Mouse (Mus musculus) adrenal gland, postnatal 0 days (tissue): ENCODE data around the gene Dhx16. TPM values are rescaled to one million over a fixed set of nuclear protein-coding genes. Genes with fewer than 3 reads are reported as not detected.

Experiments used
- microRNA-seq: library from miRNA; unstranded; fragments of <30 nt; microRNA quantifications from one replicate; pipeline ENCODE4, GENCODE M21; 2016; ENCODE audit warnings: borderline replicate concordance; ENCODE audit not compliant: insufficient number of aligned reads
- polyA plus RNA-seq: library from polyadenylated mRNA; unstranded; fragments of >200 nt; fragmentation: Nextera tagmentation; extraction: Ambion mirVana; gene quantifications from 2 replicates; pipeline ENCODE4 v1.2.1, GENCODE M21; 2015

Dhx16 gene
- 16.3 and 22.6 TPM in 2 replicates for polyA plus RNA-seq

DNA sequence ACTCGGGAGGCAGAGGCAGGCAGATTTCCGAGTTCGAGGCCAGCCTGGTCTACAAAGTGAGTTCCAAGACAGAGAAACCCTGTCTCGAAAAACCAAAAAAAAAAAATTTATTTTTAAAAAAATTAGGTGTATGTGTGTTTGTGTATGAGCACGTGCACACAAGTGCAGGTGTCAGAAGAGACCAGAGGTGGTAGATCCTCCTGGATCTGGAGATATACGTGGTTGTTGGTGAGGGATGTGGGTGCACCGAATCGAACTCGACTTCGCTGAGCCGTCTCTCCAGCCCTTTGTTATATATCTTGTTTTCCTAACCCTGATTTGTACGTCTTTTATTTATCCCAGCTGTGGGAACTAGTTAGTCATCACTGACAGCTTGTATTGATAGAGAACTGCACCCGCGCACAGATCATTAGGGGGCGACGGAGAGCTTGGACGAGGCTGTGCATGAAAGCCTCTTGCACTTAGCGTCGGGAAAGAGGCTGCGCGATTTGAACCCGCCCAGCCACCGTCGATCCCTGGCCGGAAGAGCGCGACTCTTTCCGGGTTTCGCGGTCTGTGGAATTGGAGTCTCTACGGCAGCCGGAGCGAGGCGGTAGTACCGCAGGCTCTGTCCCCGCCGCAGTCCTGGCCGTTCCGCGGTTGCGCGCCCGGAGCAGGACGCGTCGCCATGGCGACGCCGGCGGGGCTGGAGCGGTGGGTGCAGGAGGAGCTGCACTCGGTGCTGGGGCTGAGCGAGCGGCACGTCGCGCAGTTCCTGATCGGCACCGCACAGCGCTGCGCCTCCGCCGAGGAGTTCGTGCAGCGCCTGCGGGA, at the start of gene Dhx16:
Gene Dhx16 (plus strand): TSS at position 575 of the 813 bp plus-strand sequence.

DNA sequence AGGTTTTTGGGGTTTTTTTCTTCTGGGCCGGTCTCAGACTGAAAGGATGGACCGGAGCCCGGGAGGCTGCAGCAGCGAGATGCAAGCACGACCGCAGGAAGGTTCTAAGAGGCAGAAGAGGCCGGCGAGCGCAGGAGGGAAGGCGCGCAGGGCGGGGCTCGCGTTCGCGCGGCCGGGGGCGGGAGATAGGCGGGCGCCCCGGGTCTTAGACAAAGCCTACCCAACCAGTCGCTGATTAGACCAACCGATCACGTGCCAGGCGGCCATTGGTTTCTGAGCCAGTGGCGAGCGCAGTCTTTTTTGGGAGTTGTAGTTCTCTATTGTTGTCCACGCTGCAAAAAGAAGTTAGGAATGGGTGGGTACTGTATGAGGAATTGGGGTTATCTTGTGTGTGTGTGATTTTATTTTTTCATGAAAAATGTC, 41.5 kb upstream of the Dhx16 start, which contains the start of gene Tubb5:
Gene Tubb5 (minus strand): TSS at position 185 of the 423 bp plus-strand sequence.

DNA sequence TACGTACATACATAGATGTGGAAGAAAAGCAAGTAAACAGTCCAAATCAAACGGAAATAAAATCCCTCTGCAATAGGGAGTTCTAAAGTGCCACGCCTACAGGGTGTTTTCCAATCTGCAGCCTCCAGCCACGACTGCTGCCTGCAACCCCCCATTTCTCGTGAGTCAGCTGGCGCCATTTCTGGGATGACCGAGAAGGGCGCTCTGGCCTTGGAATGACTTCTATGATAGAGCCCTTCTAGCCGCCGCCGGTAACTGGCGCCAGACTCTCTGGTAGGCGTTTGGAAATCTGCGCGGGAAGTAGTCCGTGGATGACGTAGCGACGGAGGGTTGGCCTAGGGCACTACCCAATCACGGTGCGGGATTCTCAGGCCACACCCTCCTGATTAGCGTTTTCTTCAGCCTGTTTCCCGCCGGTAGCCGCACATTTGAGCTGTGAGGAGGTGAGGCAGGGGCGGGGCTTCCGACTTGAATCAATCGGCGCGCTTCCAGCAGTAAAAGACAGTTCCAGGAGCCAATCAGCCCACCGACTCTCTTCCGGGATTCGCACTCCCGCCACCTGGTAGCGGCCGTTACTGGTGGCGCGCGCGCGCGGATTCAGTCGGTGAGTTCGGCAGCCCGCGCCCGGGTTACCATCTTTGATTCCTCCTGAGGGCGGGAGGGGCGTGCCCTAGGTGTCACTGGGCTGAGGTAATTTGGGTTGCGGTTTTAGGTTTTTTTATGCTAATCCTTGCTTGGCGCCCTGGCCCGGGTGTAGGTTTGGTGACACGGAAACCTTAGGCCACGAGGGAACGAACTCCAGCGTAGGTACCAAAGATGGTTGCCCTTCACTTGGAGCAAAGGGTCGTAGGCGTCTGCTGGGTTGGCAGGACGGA, 38.3 kb upstream of the Dhx16 start, which contains the start of gene Mdc1:
Gene Mdc1 (plus strand): TSS at position 440 of the 875 bp plus-strand sequence.

DNA sequence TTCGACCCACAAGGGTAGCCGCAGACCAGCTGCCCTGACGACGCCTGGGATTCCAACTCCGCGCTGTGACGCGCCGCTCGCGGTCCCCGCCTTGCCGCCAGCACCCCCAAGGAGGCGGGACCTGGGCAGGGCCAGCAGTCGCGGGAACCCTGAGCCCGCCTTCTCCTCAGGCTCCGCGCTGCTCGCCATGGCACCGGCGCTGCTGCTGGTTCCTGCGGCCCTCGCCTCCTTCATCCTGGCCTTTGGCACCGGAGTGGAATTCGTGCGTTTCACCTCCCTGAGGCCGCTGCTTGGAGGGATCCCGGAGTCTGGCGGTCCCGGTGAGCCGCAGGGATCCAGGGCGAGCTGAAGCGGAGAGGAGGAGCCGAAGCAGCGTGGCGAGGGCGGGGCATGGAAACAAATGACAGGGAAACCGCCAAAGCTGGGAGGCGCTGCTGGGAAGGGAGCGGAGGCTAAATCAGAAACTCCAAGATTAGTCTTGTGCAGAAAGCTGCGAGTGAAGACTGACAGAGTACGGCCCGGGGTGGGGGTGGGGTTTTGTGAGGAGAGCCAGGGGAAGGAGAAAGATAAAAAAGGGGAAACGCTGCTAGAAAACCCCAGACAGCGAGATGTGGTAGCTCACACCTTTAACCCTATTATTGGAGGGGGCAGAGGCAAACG, 18.3 kb upstream of the Dhx16 start, which contains the start of gene Nrm:
Gene Nrm (plus strand): TSS at position 121 of the 660 bp plus-strand sequence.

DNA sequence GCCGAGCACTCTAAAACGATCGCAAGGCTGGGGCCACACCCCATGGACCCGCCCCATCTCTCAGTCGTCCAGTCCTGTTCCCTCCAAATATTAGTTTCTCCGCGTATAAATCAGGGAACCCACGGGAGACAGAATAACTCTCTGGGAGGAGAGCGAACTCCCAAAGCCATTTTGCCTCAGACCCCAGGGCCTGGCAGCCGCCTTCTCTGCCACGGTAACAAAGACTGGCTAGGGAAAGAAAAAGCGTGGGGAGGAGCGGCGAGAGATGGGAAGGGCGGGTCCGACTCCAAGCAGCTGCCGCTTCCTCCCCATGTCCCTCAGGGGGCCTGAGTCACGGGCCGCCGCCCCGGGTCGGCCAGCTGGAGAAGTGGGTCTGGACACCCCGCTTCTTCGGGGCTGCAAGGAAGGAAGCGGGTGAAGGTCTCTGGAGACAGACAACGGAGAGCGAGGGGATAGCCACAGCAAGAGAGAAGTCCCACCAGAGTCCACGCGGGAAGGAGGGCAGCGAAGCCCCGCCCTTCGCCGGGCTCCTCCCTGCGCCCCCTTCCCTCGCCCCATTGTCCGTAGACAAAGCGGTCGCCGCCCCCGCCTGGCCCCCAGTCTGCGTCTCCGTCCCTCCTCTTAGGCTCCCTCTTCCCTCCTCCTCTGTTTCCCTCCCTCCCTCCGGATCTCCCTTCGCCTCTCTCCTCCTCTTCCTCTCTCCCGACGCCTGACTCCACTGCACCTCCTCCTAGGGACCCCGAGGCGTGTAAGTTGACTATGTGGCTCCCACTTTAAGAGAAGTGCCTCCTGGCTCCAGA, 13.9 kb upstream of the Dhx16 start, which contains the start of gene Ppp1r18:
Gene Ppp1r18 (plus strand): TSS at position 113 of the 800 bp plus-strand sequence.

GRCm38 (mm10) chr17:35896781-35897643, 17.4 kb downstream of the Dhx16 start, which contains the start of gene 2310061I04Rik:
2310061I04Rik (minus strand) TSS chr17:35897431.

DNA sequence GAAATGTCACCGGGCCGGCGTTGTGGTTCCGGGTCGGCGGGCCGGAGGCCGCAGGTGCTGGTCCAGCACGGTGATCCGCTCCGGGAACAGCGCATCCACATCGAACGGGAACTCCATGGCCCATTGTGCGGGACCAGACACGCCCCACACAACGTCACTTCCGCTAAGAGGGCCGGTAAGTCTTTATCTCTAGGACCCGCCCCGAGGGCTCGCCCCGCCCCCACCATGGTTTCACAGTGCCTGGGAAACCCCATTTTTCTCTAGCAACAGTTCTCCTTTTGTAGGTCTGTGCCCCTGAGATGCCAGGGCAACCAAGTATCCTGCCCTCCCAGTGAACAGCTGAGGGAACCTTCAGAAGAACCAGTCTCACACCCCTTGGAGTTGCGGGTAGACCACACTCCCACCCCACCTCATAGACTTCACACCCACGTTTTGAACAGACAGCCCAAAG, 30.3 kb downstream of the Dhx16 start, which contains the start of gene Atat1:
Gene Atat1 (minus strand): TSS at position 157 of the 451 bp plus-strand sequence.

GRCm38 (mm10) chr17:35916297-35917142, 36.9 kb downstream of the Dhx16 start, which contains the start of the genes Mrps18b and Ppp1r10:
Mrps18b (minus strand) TSS chr17:35916389.
Ppp1r10 (plus strand) TSS chr17:35916434.

Small RNA genes within 50 kb of the gene (microRNA-seq; reads per million reads assigned to microRNA genes)
- gene Gm28033 (not detected), gene Mir1894 (not detected)

Other genes starting within 250 kb of the Dhx16 start
- 0.30 and 2.9 TPM in 2 replicates for gene Mucl3, start 236.1 kb upstream of the Dhx16 start, polyA plus RNA-seq
- 6.7 and 11.2 TPM in 2 replicates for gene Vars2, start 212.2 kb upstream of the Dhx16 start, polyA plus RNA-seq
- gene Gtf2h4, start 206.1 kb upstream of the Dhx16 start, polyA plus RNA-seq: 18.4 and 28.4 TPM in 2 replicates
- 34.6 and 39.0 TPM in 2 replicates for gene Ddr1, start 175.2 kb upstream of the Dhx16 start, polyA plus RNA-seq
- gene Ier3, start 58.1 kb upstream of the Dhx16 start, polyA plus RNA-seq: 22.9 and 31.0 TPM in 2 replicates
- 82.1 and 88.2 TPM in 2 replicates for gene Flot1, start 56.6 kb upstream of the Dhx16 start, polyA plus RNA-seq
- 314 and 519 TPM in 2 replicates for gene Tubb5, start 41.5 kb upstream of the Dhx16 start, polyA plus RNA-seq
- 3.0 and 4.6 TPM in 2 replicates for gene Mdc1, start 38.3 kb upstream of the Dhx16 start, polyA plus RNA-seq
- gene Nrm, start 18.5 kb upstream of the Dhx16 start, polyA plus RNA-seq: 19.3 and 27.9 TPM in 2 replicates
- gene Ppp1r18, start 14.2 kb upstream of the Dhx16 start, polyA plus RNA-seq: 22.2 and 26.9 TPM in 2 replicates
- gene 2310061I04Rik, start 17.6 kb downstream of the Dhx16 start, polyA plus RNA-seq: 13.8 and 19.1 TPM in 2 replicates
- 33.6 and 43.3 TPM in 2 replicates for gene Atat1, start 30.3 kb downstream of the Dhx16 start, polyA plus RNA-seq
- gene Mrps18b, start 36.6 kb downstream of the Dhx16 start, polyA plus RNA-seq: 48.8 and 78.3 TPM in 2 replicates
- gene Ppp1r10, start 36.6 kb downstream of the Dhx16 start, polyA plus RNA-seq: 14.8 and 22.8 TPM in 2 replicates
- 50.8 and 70.0 TPM in 2 replicates for gene Abcf1, start 89.9 kb downstream of the Dhx16 start, polyA plus RNA-seq
- 32.3 and 38.9 TPM in 2 replicates for gene Gnl1, start 100.0 kb downstream of the Dhx16 start, polyA plus RNA-seq
- gene Prr3, start 100.4 kb downstream of the Dhx16 start, polyA plus RNA-seq: 19.0 and 23.8 TPM in 2 replicates
- 2.0 and 2.2 TPM in 2 replicates for gene H2-T24, start 140.7 kb downstream of the Dhx16 start, polyA plus RNA-seq
- 47.7 and 51.8 TPM in 2 replicates for gene H2-T23, start 153.0 kb downstream of the Dhx16 start, polyA plus RNA-seq
- gene H2-T22, start 162.9 kb downstream of the Dhx16 start, polyA plus RNA-seq: 27.9 and 31.3 TPM in 2 replicates
- gene Gm6034, start 163.1 kb downstream of the Dhx16 start, polyA plus RNA-seq: not detected in 2 replicates
- 0.47 TPM in 1 of 2 replicates, not detected in the other for gene Gm11127, start 178.6 kb downstream of the Dhx16 start, polyA plus RNA-seq
- gene Gm19684, start 241.9 kb downstream of the Dhx16 start, polyA plus RNA-seq: not detected in 2 replicates
- not detected in 2 replicates for gene Gm7030, start 249.6 kb downstream of the Dhx16 start, polyA plus RNA-seq